Mouse (Mus musculus): ENCODE results near the gene Prcd. TPM values are rescaled to one million over a fixed set of nuclear protein-coding genes. Genes with fewer than 3 reads are reported as not detected.

Prcd gene
- polyA plus RNA-seq, 1 experiment from 2014 or later = 1.6 TPM

DNA sequence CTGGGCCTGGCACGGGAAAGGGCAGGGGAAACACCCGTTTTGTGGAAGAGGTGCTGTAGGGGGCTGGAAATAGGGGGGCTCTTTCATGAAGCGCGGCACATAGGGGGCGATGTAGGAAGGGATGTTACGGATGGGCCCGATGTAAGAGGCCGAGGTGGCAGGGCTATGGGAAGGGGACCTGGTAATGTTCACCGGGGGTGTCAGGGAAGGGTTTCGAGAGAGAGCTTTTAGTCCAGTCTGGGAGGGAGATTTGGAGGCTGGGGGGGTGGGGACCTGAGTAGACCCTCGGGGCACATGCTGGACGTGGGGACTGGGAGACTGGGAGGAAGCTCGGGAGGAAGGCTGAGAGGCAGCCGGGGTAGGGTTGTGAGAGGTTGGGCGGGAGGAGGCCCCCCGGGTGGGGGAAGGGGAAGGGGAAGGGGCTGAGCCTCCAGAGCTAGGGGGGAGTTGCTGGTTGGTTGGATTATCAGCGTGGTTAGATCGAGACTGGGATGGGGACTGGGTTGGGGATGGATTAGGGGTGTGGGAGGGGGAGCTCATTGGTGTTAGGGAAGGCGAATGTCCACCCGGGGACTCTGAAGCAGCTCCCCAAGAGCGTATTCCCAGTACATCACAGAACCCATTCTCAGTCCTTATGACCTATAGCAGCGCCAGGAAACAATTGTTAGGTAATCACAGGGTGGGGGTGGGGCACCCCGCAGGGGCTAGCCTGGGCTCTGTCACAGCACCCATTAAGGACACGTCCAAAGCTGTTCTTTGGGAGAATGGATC, 27.2 kb downstream of the Prcd start:
- Histone ChIP-seq H3K9ac (replicated peaks; ENCODE audit: low read length) (no peak overlapping the region), H3K36me3 (ENCODE audit: control insufficient read depth, insufficient read depth, low read length) (peaks cover 49% of the 10 kb centered on the region), H3K4me3 (replicated peaks; ENCODE audit: low read depth, low read length) (no peak overlapping the region), H3K4me2 (ENCODE audit: low read length) (no peak overlapping the region), H3K9me3 (ENCODE audit: control insufficient read depth, low read length) (no peaks in the 10 kb centered on the region), H3K4me1 (ENCODE audit: control insufficient read depth, insufficient read depth, low read length) (no peaks in the 10 kb centered on the region), H3K27ac (replicated peaks; ENCODE audit: low read depth, low read length) (no peak overlapping the region), H3K27me3 (ENCODE audit: control insufficient read depth, insufficient read depth, low read length) (no peaks in the 10 kb centered on the region)
- ATAC-seq (ENCODE audit: low FRiP score, low TSS enrichment) (no peak), DNase-seq (no peak)
- WGBS = 79% methylated on average over 24 of the region's 24 CpGs

DNA sequence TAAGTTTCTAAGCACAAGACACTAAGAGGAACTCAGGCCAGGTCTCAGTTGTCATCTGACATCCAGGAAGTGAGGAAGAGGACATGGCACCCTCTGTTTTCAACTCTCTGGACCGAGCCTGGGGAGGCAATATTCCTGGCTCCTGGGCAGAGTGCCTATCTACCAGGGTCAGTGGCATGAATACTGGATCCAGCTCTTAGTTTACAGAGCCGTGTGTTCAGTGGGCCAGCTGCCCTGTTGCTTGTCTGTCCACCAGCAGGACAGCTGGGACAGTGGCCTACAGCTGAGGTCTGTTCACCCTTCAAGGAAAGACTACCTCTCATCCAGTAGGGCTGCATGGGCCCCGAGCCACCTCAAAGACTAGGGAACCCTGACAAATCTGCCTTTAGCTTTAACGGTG, 27.8 kb downstream of the Prcd start:
- H3K36me3 ChIP-seq (ENCODE audit: control insufficient read depth, insufficient read depth, low read length) = peaks cover 42% of the 10 kb centered on the region
- 88% methylated on average over 4 of the region's 4 CpGs for WGBS

DNA sequence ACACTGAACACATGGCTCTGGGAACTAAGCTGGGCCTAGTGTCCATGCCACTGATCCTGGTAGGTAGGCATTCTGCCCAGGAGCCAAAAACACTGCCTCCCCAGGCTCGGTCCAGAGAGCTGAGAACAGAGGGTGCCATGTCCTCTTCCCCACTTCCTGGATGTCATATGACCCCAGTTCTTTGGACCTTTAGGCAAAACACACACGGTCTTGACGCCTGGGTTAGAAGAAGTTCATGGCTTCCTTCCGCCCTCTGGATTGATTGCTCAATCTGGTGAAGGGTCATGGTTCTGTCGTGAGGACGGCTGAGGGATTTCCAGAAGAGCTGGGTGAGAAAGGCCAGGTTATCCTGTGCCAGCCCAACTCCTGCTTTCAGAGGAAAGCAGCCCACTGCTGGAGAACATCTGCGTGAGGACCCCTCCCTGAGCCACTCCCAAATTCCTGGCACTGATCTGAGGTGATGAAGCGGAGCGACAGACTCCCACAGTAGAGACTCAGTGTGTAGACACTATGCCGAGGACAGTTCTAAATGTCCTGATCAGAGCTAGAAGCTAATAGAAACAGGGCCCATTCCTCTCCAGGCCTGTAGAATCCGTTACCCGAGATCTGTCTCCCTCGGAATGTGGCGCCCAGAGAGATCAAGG, 29.3 kb downstream of the Prcd start:
- Histone ChIP-seq H3K4me1 (ENCODE audit: control insufficient read depth, insufficient read depth, low read length) (no peaks in the 10 kb centered on the region), H3K4me2 (ENCODE audit: low read length) (no peak overlapping the region), H3K9me3 (ENCODE audit: control insufficient read depth, low read length) (no peaks in the 10 kb centered on the region), H3K4me3 (replicated peaks; ENCODE audit: low read depth, low read length) (no peak overlapping the region), H3K27ac (replicated peaks; ENCODE audit: low read depth, low read length) (no peak overlapping the region), H3K27me3 (ENCODE audit: control insufficient read depth, insufficient read depth, low read length) (no peaks in the 10 kb centered on the region), H3K36me3 (ENCODE audit: control insufficient read depth, insufficient read depth, low read length) (peaks cover 27% of the 10 kb centered on the region), H3K9ac (replicated peaks; ENCODE audit: low read length) (no peak overlapping the region)
- DNase-seq (no peak), ATAC-seq (ENCODE audit: low FRiP score, low TSS enrichment) (no peak)
- WGBS = 81% methylated on average over 14 of the region's 14 CpGs

More for the DNA sequence above, 27.8 kb downstream of the Prcd start:
- H3K4me3 ChIP-seq (replicated peaks; ENCODE audit: low read depth, low read length) = no peak overlapping the region
- H3K27ac ChIP-seq (replicated peaks; ENCODE audit: low read depth, low read length) = no peak overlapping the region
- no peaks in the 10 kb centered on the region for H3K9me3 ChIP-seq (ENCODE audit: control insufficient read depth, low read length)
- no peak overlapping the region for H3K9ac ChIP-seq (replicated peaks; ENCODE audit: low read length)
- no peak overlapping the region for H3K4me2 ChIP-seq (ENCODE audit: low read length)
- no peaks in the 10 kb centered on the region for H3K27me3 ChIP-seq (ENCODE audit: control insufficient read depth, insufficient read depth, low read length)
- DNase-seq (no peak), ATAC-seq (ENCODE audit: low FRiP score, low TSS enrichment) (no peak)
- H3K4me1 ChIP-seq (ENCODE audit: control insufficient read depth, insufficient read depth, low read length) = no peaks in the 10 kb centered on the region

DNA sequence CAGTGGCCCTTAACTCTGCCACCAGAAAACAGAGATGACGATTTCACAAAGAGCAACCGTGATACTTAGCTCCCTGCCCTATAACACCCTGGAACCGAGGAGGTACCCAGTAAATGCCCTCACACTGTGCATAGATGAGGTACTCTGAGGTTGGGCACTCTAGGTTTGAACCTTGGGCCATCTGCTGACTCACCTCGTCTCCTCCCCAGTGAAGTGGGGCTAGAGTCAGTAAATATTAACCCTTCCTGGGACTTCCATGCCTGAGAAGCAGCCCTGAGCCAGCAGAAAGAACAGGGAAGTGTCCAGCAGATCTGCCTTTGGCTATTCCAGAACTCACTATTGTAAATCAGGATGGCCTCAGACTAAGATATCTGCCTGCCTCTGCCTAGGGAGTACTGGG, 30.4 kb downstream of the Prcd start:
- ATAC-seq (ENCODE audit: low FRiP score, low TSS enrichment) (no peak), DNase-seq (no peak)
- H3K36me3 ChIP-seq (ENCODE audit: control insufficient read depth, insufficient read depth, low read length) = peaks cover 23% of the 10 kb centered on the region
- H3K27ac ChIP-seq (replicated peaks; ENCODE audit: low read depth, low read length) = no peak overlapping the region
- 88% methylated on average over 4 of the region's 4 CpGs for WGBS
- H3K4me2 ChIP-seq (ENCODE audit: low read length) = no peak overlapping the region
- H3K9ac ChIP-seq (replicated peaks; ENCODE audit: low read length) = no peak overlapping the region
- H3K4me3 ChIP-seq (replicated peaks; ENCODE audit: low read depth, low read length) = no peak overlapping the region
- H3K4me1 ChIP-seq (ENCODE audit: control insufficient read depth, insufficient read depth, low read length) = no peaks in the 10 kb centered on the region
- H3K9me3 ChIP-seq (ENCODE audit: control insufficient read depth, low read length) = no peaks in the 10 kb centered on the region
- H3K27me3 ChIP-seq (ENCODE audit: control insufficient read depth, insufficient read depth, low read length) = no peaks in the 10 kb centered on the region

DNA sequence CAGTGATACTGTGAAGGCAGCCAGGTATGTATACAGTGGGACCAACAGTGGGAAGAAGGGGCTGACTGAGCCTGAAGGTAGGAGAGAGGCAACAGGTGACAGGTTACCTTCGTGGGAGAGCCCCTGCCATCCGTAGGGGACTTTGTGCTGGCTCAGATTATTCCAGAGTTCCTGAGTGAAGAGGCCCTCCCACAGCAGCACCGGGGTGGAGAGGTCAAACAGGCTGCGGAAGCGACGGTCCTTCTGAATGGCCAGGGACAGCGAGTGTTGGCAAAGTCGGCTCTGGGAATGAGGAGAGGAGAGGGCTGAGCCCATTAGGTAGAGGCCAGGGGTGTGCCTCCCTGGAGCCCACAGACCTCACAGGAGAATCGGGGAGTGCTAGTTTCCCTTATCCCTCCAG, 32.4 kb downstream of the Prcd start:
- Histone ChIP-seq H3K27me3 (ENCODE audit: control insufficient read depth, insufficient read depth, low read length) (no peaks in the 10 kb centered on the region), H3K27ac (replicated peaks; ENCODE audit: low read depth, low read length) (no peak overlapping the region), H3K36me3 (ENCODE audit: control insufficient read depth, insufficient read depth, low read length) (peaks cover 19% of the 10 kb centered on the region; the same call in 1 of the 2 replicates), H3K9ac (replicated peaks; ENCODE audit: low read length) (no peak overlapping the region), H3K4me3 (replicated peaks; ENCODE audit: low read depth, low read length) (no peak overlapping the region), H3K9me3 (ENCODE audit: control insufficient read depth, low read length) (no peaks in the 10 kb centered on the region), H3K4me1 (ENCODE audit: control insufficient read depth, insufficient read depth, low read length) (no peaks in the 10 kb centered on the region), H3K4me2 (ENCODE audit: low read length) (no peak overlapping the region)
- DNase-seq (no peak), ATAC-seq (ENCODE audit: low FRiP score, low TSS enrichment) (no peak)
- 85% methylated on average over 9 of the region's 9 CpGs for WGBS

DNA sequence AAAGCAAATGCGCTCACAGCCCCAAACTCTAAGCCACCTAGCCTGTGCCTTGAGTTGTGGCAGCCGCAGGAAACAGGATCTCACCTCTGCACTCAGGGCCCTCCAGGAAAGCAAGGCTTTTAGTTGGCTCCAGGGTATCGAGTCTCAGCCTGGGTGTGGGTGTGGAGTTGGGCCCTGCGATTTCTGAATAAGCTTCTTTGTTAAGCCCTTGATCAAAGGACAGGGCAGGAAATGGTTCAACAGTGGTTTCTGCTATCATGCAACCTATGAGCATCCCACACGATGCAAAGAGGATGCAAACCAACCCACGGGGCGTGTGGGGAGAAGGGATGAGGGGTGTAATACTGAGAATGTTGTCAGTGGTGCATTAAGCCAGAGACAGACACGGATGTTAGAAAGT, 34.6 kb downstream of the Prcd start:
- H3K36me3 ChIP-seq (ENCODE audit: control insufficient read depth, insufficient read depth, low read length) = 0 out of 2 replicates have a peak, but pooled peaks cover 2% of the 10 kb centered on the region
- no peaks in the 10 kb centered on the region for H3K9me3 ChIP-seq (ENCODE audit: control insufficient read depth, low read length)
- no peak overlapping the region for H3K4me2 ChIP-seq (ENCODE audit: low read length)
- H3K27ac ChIP-seq (replicated peaks; ENCODE audit: low read depth, low read length) = no peak overlapping the region
- ATAC-seq (ENCODE audit: low FRiP score, low TSS enrichment) (no peak), DNase-seq (no peak)
- no peaks in the 10 kb centered on the region for H3K4me1 ChIP-seq (ENCODE audit: control insufficient read depth, insufficient read depth, low read length)
- no peaks in the 10 kb centered on the region for H3K27me3 ChIP-seq (ENCODE audit: control insufficient read depth, insufficient read depth, low read length)
- H3K9ac ChIP-seq (replicated peaks; ENCODE audit: low read length) = no peak overlapping the region
- 77% methylated on average over 8 of the region's 8 CpGs for WGBS
- H3K4me3 ChIP-seq (replicated peaks; ENCODE audit: low read depth, low read length) = no peak overlapping the region

DNA sequence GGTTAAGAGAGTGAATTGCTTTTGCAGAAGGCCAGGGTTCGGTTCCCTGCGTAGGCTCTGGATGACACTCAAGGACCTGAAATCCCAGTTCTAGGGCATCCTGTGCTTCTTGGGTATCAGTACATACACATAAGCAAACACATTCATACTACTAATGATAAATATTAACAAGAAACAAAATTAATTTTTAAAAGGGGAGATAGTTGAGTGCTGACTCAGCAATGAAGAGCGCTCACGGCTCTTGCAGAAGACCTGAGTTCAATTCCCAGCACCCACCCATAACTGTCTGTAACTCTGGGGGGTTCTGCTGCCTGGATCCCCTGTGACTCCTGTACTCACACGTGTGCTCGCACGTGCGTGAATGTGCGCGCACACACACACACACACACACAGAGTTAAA, 36.3 kb downstream of the Prcd start:
- DNase-seq = no peak
- peaks cover 12% of the 10 kb centered on the region; the same call in 1 of the 2 replicates for H3K27me3 ChIP-seq (ENCODE audit: control insufficient read depth, insufficient read depth, low read length)
- ATAC-seq (ENCODE audit: low FRiP score, low TSS enrichment) = no peak
- H3K4me3 ChIP-seq (replicated peaks; ENCODE audit: low read depth, low read length) = no peak overlapping the region
- H3K36me3 ChIP-seq (ENCODE audit: control insufficient read depth, insufficient read depth, low read length) = no peaks in the 10 kb centered on the region
- 95% methylated on average over 10 of the region's 10 CpGs for WGBS
- no peak overlapping the region for H3K9ac ChIP-seq (replicated peaks; ENCODE audit: low read length)
- no peaks in the 10 kb centered on the region for H3K9me3 ChIP-seq (ENCODE audit: control insufficient read depth, low read length)
- no peak overlapping the region for H3K27ac ChIP-seq (replicated peaks; ENCODE audit: low read depth, low read length)
- 0 out of 2 replicates have a peak, but pooled peaks cover 3% of the 10 kb centered on the region for H3K4me1 ChIP-seq (ENCODE audit: control insufficient read depth, insufficient read depth, low read length)
- no peak overlapping the region for H3K4me2 ChIP-seq (ENCODE audit: low read length)

DNA sequence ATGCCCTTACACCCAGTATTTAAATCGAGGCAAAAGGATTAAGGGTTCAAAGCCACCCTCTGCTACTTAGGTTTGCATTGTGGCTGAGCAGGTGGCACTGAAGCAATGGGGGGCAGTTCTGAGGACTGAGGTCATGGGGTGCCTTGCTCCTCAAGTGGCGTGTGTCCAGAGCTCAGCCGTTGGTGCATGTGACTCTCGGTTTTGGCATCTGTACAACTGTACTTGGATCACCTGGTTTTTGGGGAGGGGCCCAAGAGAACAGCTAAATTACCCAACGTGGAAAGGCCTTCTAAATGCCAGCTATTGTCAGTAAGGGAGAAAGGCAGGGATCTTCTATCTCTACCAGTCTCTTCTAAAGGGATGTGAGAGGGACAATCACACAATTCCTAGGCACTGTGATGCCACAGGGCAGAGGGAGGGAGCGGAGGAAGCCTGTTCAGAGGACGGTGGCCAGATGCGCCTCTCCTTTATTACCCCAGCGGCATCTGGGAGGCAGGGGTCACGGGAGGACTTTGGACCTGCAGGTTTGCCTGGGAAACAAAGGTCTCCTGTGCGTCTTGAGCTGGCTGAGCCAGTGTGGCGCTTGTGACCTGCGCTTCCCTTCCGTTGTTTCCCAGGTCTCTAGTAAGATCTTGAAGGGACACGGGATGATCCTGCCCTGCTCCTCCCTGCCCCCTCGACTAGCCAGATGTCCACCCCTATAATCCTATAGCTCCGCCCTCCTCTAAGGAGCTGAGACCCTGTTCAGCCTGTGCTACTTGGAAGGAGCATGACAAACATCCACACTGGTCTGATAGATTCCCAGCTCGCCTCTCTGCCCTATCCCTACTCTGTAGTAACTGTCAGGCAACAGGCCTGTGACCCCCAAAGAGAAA, 37.6 kb downstream of the Prcd start:
- 40% methylated on average over 18 of the region's 18 CpGs for WGBS

More for the DNA sequence above, 37.6 kb downstream of the Prcd start:
- Histone ChIP-seq H3K4me3 (replicated peaks; ENCODE audit: low read depth, low read length) (no peak overlapping the region), H3K27ac (replicated peaks; ENCODE audit: low read depth, low read length) (no peak overlapping the region), H3K27me3 (ENCODE audit: control insufficient read depth, insufficient read depth, low read length) (peaks cover 22% of the 10 kb centered on the region; the same call in 1 of the 2 replicates), H3K9me3 (ENCODE audit: control insufficient read depth, low read length) (no peaks in the 10 kb centered on the region), H3K36me3 (ENCODE audit: control insufficient read depth, insufficient read depth, low read length) (no peaks in the 10 kb centered on the region), H3K4me1 (ENCODE audit: control insufficient read depth, insufficient read depth, low read length) (0 out of 2 replicates have a peak, but pooled peaks cover 3% of the 10 kb centered on the region), H3K9ac (replicated peaks; ENCODE audit: low read length) (no peak overlapping the region), H3K4me2 (ENCODE audit: low read length) (no peak overlapping the region)
- DNase-seq (no peak), ATAC-seq (ENCODE audit: low FRiP score, low TSS enrichment) (no peak)

All from midbrain, embryonic 14.5 days (tissue).